Mouse (Mus musculus) left cerebral cortex, postnatal 10 days (tissue): ENCODE data around the gene Sgf29. TPM values are rescaled to one million over a fixed set of nuclear protein-coding genes. Genes with fewer than 3 reads are reported as not detected.

Experiments
- total RNA-seq, 2 experiments: library from RNA; stranded (reverse); gene quantifications; 2 replicates each; pipeline ENCODE4 v1.2.3; 2021

Sgf29 gene
- total RNA-seq, 2 experiments from 2014 or later: 32.8 to 42.3 TPM

Other genes starting within 250 kb of the Sgf29 start
- gene Cd19, start 234.4 kb upstream of the Sgf29 start, total RNA-seq: not detected
- gene Rabep2, start 220.6 kb upstream of the Sgf29 start, total RNA-seq: 1 to 10 TPM; 8.7 to 8.8 TPM
- under 1 TPM in 1 of 2 experiments, not detected in 1; 0.20 TPM for gene Atp2a1, start 186.2 kb upstream of the Sgf29 start, total RNA-seq
- gene Sh2b1, start 173.9 kb upstream of the Sgf29 start, total RNA-seq: 10 to 100 TPM; 68.3 to 68.6 TPM
- gene Tufm, start 161.9 kb upstream of the Sgf29 start, total RNA-seq: 100 to 1,000 TPM in 1 of 2 experiments, 10 to 100 TPM in 1; 81.6 to 103 TPM
- gene Atxn2l, start 145.9 kb upstream of the Sgf29 start, total RNA-seq: 100 to 1,000 TPM; 123 to 125 TPM
- gene Eif3c, start 82.9 kb upstream of the Sgf29 start, total RNA-seq: 100 to 1,000 TPM; 194 to 195 TPM
- 1 to 10 TPM in 1 of 2 experiments, under 1 TPM in 1; 0.97 to 1.1 TPM for gene Apobr, start 64.4 kb upstream of the Sgf29 start, total RNA-seq
- gene Cln3, start 63.5 kb upstream of the Sgf29 start, total RNA-seq: 10 to 100 TPM; 21.2 to 22.1 TPM
- gene Il27, start 54.4 kb upstream of the Sgf29 start, total RNA-seq: not detected
- 1 to 10 TPM; 8.7 to 8.9 TPM for gene Nupr1, start 18.4 kb upstream of the Sgf29 start, total RNA-seq
- 1 to 10 TPM; 2.7 to 8.2 TPM for gene Sult1a1, start 27.1 kb downstream of the Sgf29 start, total RNA-seq
- gene Bola2, start 46.1 kb downstream of the Sgf29 start, total RNA-seq: 100 to 1,000 TPM; 118 to 124 TPM
- 10 to 100 TPM; 21.6 to 22.5 TPM for gene Slx1b, start 46.5 kb downstream of the Sgf29 start, total RNA-seq
- gene Coro1a, start 58.5 kb downstream of the Sgf29 start, total RNA-seq: 100 to 1,000 TPM; 178 to 199 TPM
- gene Mapk3, start 110.3 kb downstream of the Sgf29 start, total RNA-seq: 100 to 1,000 TPM; 260 to 263 TPM
- 1 to 10 TPM; 2.6 to 3.5 TPM for gene Gdpd3, start 117.0 kb downstream of the Sgf29 start, total RNA-seq
- gene Ypel3, start 127.6 kb downstream of the Sgf29 start, total RNA-seq: 100 to 1,000 TPM; 167 to 169 TPM
- gene Tbx6, start 132.2 kb downstream of the Sgf29 start, total RNA-seq: under 1 TPM; 0.21 to 0.41 TPM
- gene Ppp4c, start 143.2 kb downstream of the Sgf29 start, total RNA-seq: 10 to 100 TPM; 54.4 to 56.2 TPM
- 100 to 1,000 TPM; 135 to 141 TPM for gene Fam57b, start 148.4 kb downstream of the Sgf29 start, total RNA-seq
- gene 4930451I11Rik, start 182.3 kb downstream of the Sgf29 start, total RNA-seq: not detected
- 10 to 100 TPM; 74.1 to 80.3 TPM for gene Doc2a, start 198.1 kb downstream of the Sgf29 start, total RNA-seq
- gene Hirip3, start 212.7 kb downstream of the Sgf29 start, total RNA-seq: 10 to 100 TPM; 32.4 to 41.1 TPM
- gene Ino80e, start 213.1 kb downstream of the Sgf29 start, total RNA-seq: 10 to 100 TPM; 51.5 to 56.4 TPM
- gene Taok2, start 235.4 kb downstream of the Sgf29 start, total RNA-seq: 100 to 1,000 TPM; 161 to 168 TPM